Mouse (Mus musculus) midbrain, embryonic 11.5 days (tissue): ENCODE measurements around the gene Aldh8a1. TPM values are rescaled to one million over a fixed set of nuclear protein-coding genes. Genes with fewer than 3 reads are reported as not detected.
"Not testable (repeated sequence)": the region's sequence is repeated elsewhere in the genome, so short reads cannot be mapped to it uniquely, and the experiment has no call there.

Experiments
- ATAC-seq: fragments of 200-750 bp; cut with Nextera tagmentation; 2 replicates; pipeline ENCODE4 v1.8.0; 2017; ENCODE audit warnings: moderate TSS enrichment, moderate library complexity; ENCODE audit not compliant: low FRiP score
- DNase-seq: peaks from one replicate; pipeline ENCODE4 v3.0.0; 2015; ENCODE audit warnings: low spot score; ENCODE audit errors: missing footprints
- H3K27ac ChIP-seq: fragments of 300-500 bp; sonication (generic); 2 replicates; pipeline ENCODE4 v1.5.1; 2014; ENCODE audit warnings: low read depth, low read length
- H3K27me3 ChIP-seq: fragments of 300-500 bp; sonication (generic); 2 replicates; pipeline ENCODE4 v1.6.1; 2014; ENCODE audit warnings: mild to moderate bottlenecking, low read length, moderate library complexity, mixed read lengths; ENCODE audit not compliant: control insufficient read depth, insufficient read depth
- H3K36me3 ChIP-seq: fragments of 300-500 bp; sonication (generic); 2 replicates; pipeline ENCODE4 v1.6.1; 2014; ENCODE audit warnings: mild to moderate bottlenecking, low read length, moderate library complexity, mixed read lengths; ENCODE audit not compliant: control insufficient read depth, insufficient read depth
- H3K4me1 ChIP-seq: fragments of 300-500 bp; sonication (generic); 2 replicates; pipeline ENCODE4 v1.6.1; 2014; ENCODE audit warnings: low read length; ENCODE audit not compliant: control insufficient read depth, insufficient read depth
- H3K4me2 ChIP-seq: fragments of 300-500 bp; sonication (generic); 2 replicates; pipeline ENCODE4 v1.6.1; 2014; ENCODE audit warnings: mild to moderate bottlenecking, moderate library complexity
- H3K4me3 ChIP-seq: fragments of 300-500 bp; sonication (generic); 2 replicates; pipeline ENCODE4 v1.5.1; 2014; ENCODE audit warnings: low read depth, low read length
- H3K9ac ChIP-seq: fragments of 300-500 bp; sonication (generic); 2 replicates; pipeline ENCODE4 v1.6.1; 2014; ENCODE audit warnings: low read length
- H3K9me3 ChIP-seq: fragments of 300-500 bp; sonication (generic); 2 replicates; pipeline ENCODE4 v1.6.1; 2016; ENCODE audit warnings: low read length; ENCODE audit not compliant: control insufficient read depth
- WGBS: fragments of 180-500 bp; shearing (Covaris S2); extraction: QIAGEN DNeasy Blood & Tissue Kit; methylation state at CpG from one replicate; pipeline ENCODE4 v1.1.7; 2014; 5-methylcytosine and 5-hydroxymethylcytosine counted together
- polyA plus RNA-seq: library from polyadenylated mRNA; unstranded; fragments of >200 nt; fragmentation: Nextera tagmentation; extraction: Ambion mirVana; gene quantifications from 2 replicates; pipeline ENCODE4 v1.2.1, GENCODE M21; 2014

Gene Aldh8a1
- polyA plus RNA-seq, 1 experiment from 2014 or later, result not detected

- Histone ChIP-seq H3K4me1 (peaks cover 3% of the 10 kb centered on the region; the same call in 1 of the 2 replicates), H3K9me3 (no peaks in the 10 kb centered on the region), H3K4me3 (no peak overlapping the region), H3K4me2 (no peak overlapping the region), H3K27me3 (no peaks in the 10 kb centered on the region), H3K36me3 (no peaks in the 10 kb centered on the region), H3K9ac (no peak overlapping the region), H3K27ac (no peak overlapping the region)
- 82% methylated on average over 3 of the region's 3 CpGs for WGBS
- DNase-seq (no peak), ATAC-seq (no peak)
Observed at GRCm38 (mm10) chr10:21385111-21385663, 8.1 kb downstream of the Aldh8a1 start.

- Histone ChIP-seq H3K9me3 (no peaks in the 10 kb centered on the region), H3K4me2 (no peak overlapping the region), H3K4me3 (no peak overlapping the region), H3K36me3 (no peaks in the 10 kb centered on the region), H3K9ac (no peak overlapping the region), H3K4me1 (peaks cover 3% of the 10 kb centered on the region; the same call in 1 of the 2 replicates), H3K27ac (no peak overlapping the region), H3K27me3 (no peaks in the 10 kb centered on the region)
- DNase-seq (no peak), ATAC-seq (no peak)
- 86% methylated on average over 11 of the region's 11 CpGs for WGBS
Observed at GRCm38 (mm10) chr10:21389075-21389474, 12.0 kb downstream of the Aldh8a1 start.

GRCm38 (mm10) chr10:21390440-21390839, 13.3 kb downstream of the Aldh8a1 start:
- DNase-seq (peak; percentile 61), ATAC-seq (no peak)
- Histone ChIP-seq H3K4me2 (no peak overlapping the region), H3K4me3 (no peak overlapping the region), H3K9ac (no peak overlapping the region), H3K4me1 (peaks cover 3% of the 10 kb centered on the region; the same call in 1 of the 2 replicates), H3K27me3 (no peaks in the 10 kb centered on the region), H3K9me3 (no peaks in the 10 kb centered on the region), H3K27ac (no peak overlapping the region), H3K36me3 (no peaks in the 10 kb centered on the region)
- WGBS, result 91% methylated on average over 4 of the region's 4 CpGs

GRCm38 (mm10) chr10:21391286-21391685, 14.2 kb downstream of the Aldh8a1 start:
- no peaks in the 10 kb centered on the region for H3K9me3 ChIP-seq

GRCm38 (mm10) chr10:21393390-21393789, 16.3 kb downstream of the Aldh8a1 start:
- no peak overlapping the region for H3K4me3 ChIP-seq
- no peaks in the 10 kb centered on the region for H3K9me3 ChIP-seq
- no peak for DNase-seq
- H3K27ac ChIP-seq, result no peak overlapping the region
- peaks cover 3% of the 10 kb centered on the region; the same call in 1 of the 2 replicates for H3K4me1 ChIP-seq
- no peaks in the 10 kb centered on the region for H3K27me3 ChIP-seq
- H3K9ac ChIP-seq, result no peak overlapping the region
- H3K4me2 ChIP-seq, result no peak overlapping the region
- ATAC-seq, result no peak
- H3K36me3 ChIP-seq, result no peaks in the 10 kb centered on the region
- WGBS, result 91% methylated on average over 2 of the region's 2 CpGs

More at GRCm38 (mm10) chr10:21391286-21391685, 14.2 kb downstream of the Aldh8a1 start:
- Histone ChIP-seq H3K36me3 (no peaks in the 10 kb centered on the region), H3K4me2 (no peak overlapping the region), H3K9ac (no peak overlapping the region), H3K4me3 (no peak overlapping the region), H3K4me1 (peaks cover 3% of the 10 kb centered on the region; the same call in 1 of the 2 replicates), H3K27ac (no peak overlapping the region), H3K27me3 (no peaks in the 10 kb centered on the region)
- WGBS, result 71% methylated on average over 4 of the region's 4 CpGs
- ATAC-seq (no peak), DNase-seq (no peak)

GRCm38 (mm10) chr10:21395426-21396139, 18.5 kb downstream of the Aldh8a1 start:
- no peaks in the 10 kb centered on the region for H3K9me3 ChIP-seq
- H3K27me3 ChIP-seq, result no peaks in the 10 kb centered on the region
- no peaks in the 10 kb centered on the region for H3K4me1 ChIP-seq
- no peak overlapping the region for H3K4me2 ChIP-seq
- no peak overlapping the region for H3K9ac ChIP-seq
- WGBS, result 89% methylated on average over 14 of the region's 14 CpGs
- no peak overlapping the region for H3K4me3 ChIP-seq
- H3K27ac ChIP-seq, result no peak overlapping the region
- DNase-seq, result no peak
- no peaks in the 10 kb centered on the region for H3K36me3 ChIP-seq
- no peak for ATAC-seq

- whole genome bisulfite sequencing, result 82% methylated on average over 6 of the region's 6 CpGs
- not testable (repeated sequence) for H3K9ac ChIP-seq, ATAC-seq, H3K4me3 ChIP-seq, DNase-seq, H3K4me1 ChIP-seq, H3K27me3 ChIP-seq, H3K9me3 ChIP-seq, H3K36me3 ChIP-seq, H3K27ac ChIP-seq, H3K4me2 ChIP-seq
Observed at GRCm38 (mm10) chr10:21398873-21399425, 21.9 kb downstream of the Aldh8a1 start.

GRCm38 (mm10) chr10:21399622-21400021, 22.5 kb downstream of the Aldh8a1 start:
- WGBS, result 79% methylated on average over 8 of the region's 8 CpGs
- no peak overlapping the region for H3K4me2 ChIP-seq

GRCm38 (mm10) chr10:21400031-21400430, 22.9 kb downstream of the Aldh8a1 start:
- H3K27ac ChIP-seq, result no peak overlapping the region
- 71% methylated on average over 7 of the region's 7 CpGs for WGBS
- DNase-seq, result peak; percentile 70
- no peak overlapping the region for H3K4me3 ChIP-seq
- no peaks in the 10 kb centered on the region for H3K27me3 ChIP-seq
- no peaks in the 10 kb centered on the region for H3K4me1 ChIP-seq
- no peaks in the 10 kb centered on the region for H3K9me3 ChIP-seq
- H3K4me2 ChIP-seq, result no peak overlapping the region
- ATAC-seq, result no peak
- no peak overlapping the region for H3K9ac ChIP-seq
- no peaks in the 10 kb centered on the region for H3K36me3 ChIP-seq

More at GRCm38 (mm10) chr10:21399622-21400021, 22.5 kb downstream of the Aldh8a1 start:
- Histone ChIP-seq H3K27ac (no peak overlapping the region), H3K4me3 (no peak overlapping the region), H3K9me3 (no peaks in the 10 kb centered on the region), H3K27me3 (no peaks in the 10 kb centered on the region), H3K9ac (no peak overlapping the region), H3K36me3 (no peaks in the 10 kb centered on the region), H3K4me1 (no peaks in the 10 kb centered on the region)
- DNase-seq (peak; percentile 62), ATAC-seq (no peak)
